Mouse (Mus musculus) kidney, postnatal 36 days (tissue): ENCODE results near the gene Vmn2r108.
"Not testable (repeated sequence)": the region's sequence is repeated elsewhere in the genome, so short reads cannot be mapped to it uniquely, and the experiment has no call there.

Experiments used
- DNase-seq, 2 experiments: peaks; one replicate each; pipeline ENCODE4 v3.0.0; 2021 to 2022; ENCODE audit warnings: mixed read lengths in 2 of 2

The Vmn2r108 gene

DNA sequence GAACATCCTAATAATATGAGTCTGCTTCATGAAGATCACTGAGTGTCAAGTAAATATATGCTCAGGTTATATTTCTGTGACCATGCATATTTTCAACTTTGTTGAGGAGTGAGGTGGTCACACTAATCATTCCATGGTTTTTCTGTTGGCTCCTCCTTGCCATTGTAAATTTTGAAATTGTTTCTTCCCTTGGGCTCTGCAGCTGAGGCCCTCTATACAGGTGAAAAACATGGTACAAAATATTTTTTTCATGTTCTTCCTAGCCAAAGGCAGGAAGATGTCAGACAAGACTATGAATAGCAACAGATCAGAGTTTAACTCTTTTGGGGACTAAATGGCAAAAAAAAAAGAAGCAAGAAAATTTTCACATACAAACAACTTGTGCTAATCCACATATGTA lies at the start of gene Vmn2r108:
Gene Vmn2r108, minus strand, starts transcription at position 101 of the 400 bp plus-strand sequence.
- no peak for DNase-seq

DNA sequence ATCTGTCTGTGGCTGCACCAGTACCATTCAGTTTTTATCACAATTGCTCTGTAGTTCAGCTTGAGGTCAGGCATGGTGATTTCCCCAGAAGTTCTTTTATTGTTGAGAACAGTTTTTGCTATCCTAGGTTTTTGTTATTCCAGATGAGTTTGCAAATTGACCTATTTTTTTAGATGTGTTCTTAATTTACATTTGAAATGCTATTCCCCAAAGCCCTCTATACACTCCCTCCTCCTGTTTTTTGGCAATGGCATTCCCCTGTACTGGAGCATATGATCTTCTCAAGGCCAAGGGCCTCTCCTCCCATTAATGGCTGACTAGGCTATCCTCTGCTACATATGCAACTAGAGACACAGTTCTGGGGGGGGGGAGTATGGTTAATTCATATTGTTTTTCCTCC lies 27.1 kb upstream of the Vmn2r108 start:
- not testable (repeated sequence) for DNase-seq

DNA sequence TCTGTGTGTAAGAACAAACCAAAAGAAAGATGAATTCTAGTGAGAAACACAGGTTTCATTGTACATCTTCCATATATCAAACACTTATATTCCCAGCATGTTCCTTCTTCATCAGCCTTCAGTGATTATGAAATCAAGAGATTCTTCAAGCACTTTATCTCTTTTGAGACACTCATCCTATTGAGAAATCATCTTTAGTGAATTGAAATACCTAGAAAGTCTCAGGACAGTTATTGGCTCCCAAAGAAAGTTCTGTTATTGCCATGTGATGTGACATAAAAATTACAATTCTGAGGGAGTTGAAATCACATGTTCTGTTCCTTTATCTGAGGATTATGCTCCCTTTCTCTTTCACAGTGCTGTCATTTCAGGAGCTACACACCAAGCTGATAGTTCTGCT lies 16.7 kb upstream of the Vmn2r108 start, which contains the start of gene Vmn1r225:
Gene Vmn1r225, plus strand, starts transcription at position 301 of the 400 bp plus-strand sequence.
- no peak for DNase-seq

DNA sequence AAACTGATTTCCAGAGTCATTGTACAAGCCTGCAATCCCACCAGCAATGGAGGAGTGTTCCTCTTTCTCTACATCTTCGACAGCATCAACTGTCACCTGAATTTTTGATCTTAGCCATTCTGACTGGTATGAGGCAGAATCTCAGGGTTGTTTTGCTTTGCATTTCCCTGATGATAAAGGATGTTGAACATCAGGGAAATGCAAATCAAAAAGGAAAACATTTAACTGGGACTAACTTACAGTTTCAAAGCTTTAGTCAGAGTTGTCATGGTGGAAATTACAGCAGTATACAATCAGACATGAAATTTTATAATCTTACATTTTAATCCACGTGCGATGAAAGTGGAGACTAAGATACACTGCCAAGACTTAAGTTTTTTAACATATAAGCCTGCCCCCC lies 7.8 kb downstream of the Vmn2r108 start:
- no peak for DNase-seq

DNA sequence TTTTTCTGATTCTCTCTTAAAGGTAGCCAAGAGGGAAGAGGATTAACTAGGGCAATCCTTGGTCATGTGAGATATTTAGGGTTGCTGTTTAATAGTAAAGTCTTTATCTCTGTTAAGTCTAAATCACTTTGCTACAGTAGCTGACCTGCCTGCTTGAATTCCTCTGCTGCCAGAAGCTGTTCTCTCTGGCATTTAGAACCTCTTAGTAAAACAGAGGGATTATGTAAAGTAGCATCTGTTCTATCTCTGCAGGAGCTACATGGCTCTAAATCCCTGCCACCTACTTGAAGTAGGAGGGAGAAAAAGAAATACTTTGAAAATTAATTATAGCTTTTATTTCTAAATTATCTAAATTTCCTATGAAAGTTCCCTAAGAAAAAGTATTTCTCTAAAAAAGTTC lies 41.9 kb downstream of the Vmn2r108 start:
- DNase-seq = no peak

DNA sequence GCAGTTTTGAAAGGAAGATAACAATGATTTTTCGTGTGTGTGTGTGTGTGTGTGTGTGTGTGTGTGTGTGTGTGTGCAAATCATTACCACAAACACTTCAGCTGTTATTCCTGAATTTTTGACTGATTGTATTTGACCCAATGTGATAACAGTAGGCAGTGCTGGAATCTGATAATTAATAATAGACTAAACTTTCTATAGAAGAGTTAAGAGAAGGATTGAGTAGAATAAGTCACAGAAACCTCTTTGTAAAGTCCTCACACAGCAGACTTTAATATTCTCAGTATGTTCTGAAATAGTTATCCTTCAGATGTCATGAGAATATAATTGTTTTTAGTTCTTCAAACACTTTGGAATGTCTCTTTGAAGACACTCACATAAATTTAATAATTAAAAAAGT lies 67.3 kb downstream of the Vmn2r108 start, which contains the start of gene Vmn1r224:
Gene Vmn1r224, plus strand, starts transcription at position 301 of the 400 bp plus-strand sequence.
- no peak for DNase-seq
